Mouse (Mus musculus): ENCODE results near the gene Rab5if. TPM values are rescaled to one million over a fixed set of nuclear protein-coding genes. Genes with fewer than 3 reads are reported as not detected.

The Rab5if gene
- total RNA-seq, 2 experiments from 2014 or later, result 79.4 to 87.3 TPM

Other genes starting within 250 kb of the Rab5if start
- gene Dlgap4, start 249.4 kb upstream of the Rab5if start, total RNA-seq (2021), result 10 to 100 TPM; 46.8 to 62.9 TPM
- gene Myl9, start 87.7 kb upstream of the Rab5if start, total RNA-seq (2021), result 10 to 100 TPM; 47.9 to 60.8 TPM
- under 1 TPM; 0.21 to 0.40 TPM for gene Tgif2, start 23.1 kb upstream of the Rab5if start, total RNA-seq (2021)
- gene 4930518I15Rik, start 5.2 kb upstream of the Rab5if start, total RNA-seq (2021), result under 1 TPM; 0.50 to 0.55 TPM
- not detected for gene Sla2, start 24.1 kb downstream of the Rab5if start, total RNA-seq (2021)
- 10 to 100 TPM; 34.0 to 34.1 TPM for gene Ndrg3, start 128.9 kb downstream of the Rab5if start, total RNA-seq (2021)
- 1 to 10 TPM; 1.3 to 1.9 TPM for gene Dsn1, start 144.0 kb downstream of the Rab5if start, total RNA-seq (2021)
- gene Soga1, start 216.1 kb downstream of the Rab5if start, total RNA-seq (2021), result 1 to 10 TPM; 2.7 to 3.9 TPM
- gene Tldc2, start 223.9 kb downstream of the Rab5if start, total RNA-seq (2021), result not detected